ENCODE assay signal across 28 mouse cellular contexts in genomic region chr9:73031421-73031820, GRCm38 (mm10). TPM values are rescaled to one million over a fixed set of nuclear protein-coding genes. Genes with fewer than 3 reads are reported as not detected.
DNase-seq lines count a peak whose midpoint lies in the region; ATAC-seq and TF ChIP-seq lines count a peak whose summit lies in the region.
"Had no signal": no experiment of that assay in that cellular context is flagged by ENCODE, and none has a peak within 500 bp of the region (broad histone marks: within the 10 kb centered on the region; RNA-seq: fewer than 3 reads in every experiment).

No protein-coding gene starts in this region.

- peaks cover 27% of the 10 kb centered on the region; the same call in 1 of the 2 replicates for H3K36me3 ChIP-seq in liver, postnatal 0 days (replicated peaks; ENCODE audit: insufficient read depth, low read length)
- H3K36me3 ChIP-seq in liver, embryonic 11.5 days (ENCODE audit: control insufficient read depth, insufficient read depth, low read length): peaks cover 7% of the 10 kb centered on the region; the same call in 1 of the 2 replicates
- H3K36me3 ChIP-seq in midbrain, embryonic 16.5 days (ENCODE audit: control insufficient read depth, insufficient read depth, low read length): peaks cover 12% of the 10 kb centered on the region

- H3K4me3 ChIP-seq in liver, postnatal 0 days (ENCODE audit: low read depth, low read length): no peak overlapping the region
- no peak overlapping the region for H3K4me3 ChIP-seq in liver, embryonic 11.5 days (ENCODE audit: low read depth, low read length)
- no peak overlapping the region for H3K4me3 ChIP-seq in midbrain, embryonic 16.5 days (ENCODE audit: low read depth, low read length)
- H3K4me3 ChIP-seq: embryonic facial prominence, embryonic 10.5 days; embryonic facial prominence, embryonic 15.5 days; heart, embryonic 10.5 days; heart, embryonic 15.5 days; intestine, embryonic 15.5 days; limb, embryonic 12.5 days; midbrain, embryonic 13.5 days; stomach, embryonic 15.5 days had no signal

- no peak for TF ChIP-seq CTCF in liver, postnatal 0 days (IDR thresholded peaks at IDR 0.05; ENCODE audit: low read depth)

- no peaks in the 10 kb centered on the region for H3K27me3 ChIP-seq in liver, postnatal 0 days (ENCODE audit: insufficient read depth, low read length)
- no peaks in the 10 kb centered on the region for H3K27me3 ChIP-seq in liver, embryonic 11.5 days (replicated peaks; ENCODE audit: control insufficient read depth, insufficient read depth, low read length)
- no peaks in the 10 kb centered on the region for H3K27me3 ChIP-seq in midbrain, embryonic 16.5 days (ENCODE audit: control insufficient read depth, insufficient read depth, low read depth, low read length)
- H3K27me3 ChIP-seq: embryonic facial prominence, embryonic 15.5 days; heart, embryonic 15.5 days; intestine, embryonic 15.5 days; limb, embryonic 12.5 days; megakaryocyte, embryonic 14.5 days; midbrain, embryonic 13.5 days; Patski; stomach, embryonic 15.5 days had no signal

- H3K4me1 ChIP-seq in liver, postnatal 0 days (ENCODE audit: insufficient read depth): no peaks in the 10 kb centered on the region
- H3K4me1 ChIP-seq in liver, embryonic 11.5 days (replicated peaks; ENCODE audit: control insufficient read depth, insufficient read depth, low read length): no peaks in the 10 kb centered on the region
- no peaks in the 10 kb centered on the region for H3K4me1 ChIP-seq in midbrain, embryonic 16.5 days (ENCODE audit: control insufficient read depth, insufficient read depth, low read length)
- H3K4me1 ChIP-seq: embryonic facial prominence, embryonic 15.5 days; intestine, embryonic 15.5 days; midbrain, embryonic 13.5 days; stomach, embryonic 15.5 days had no signal

- no peak for ATAC-seq in liver, postnatal 0 days
- ATAC-seq in liver, embryonic 11.5 days (replicated peaks; ENCODE audit: low FRiP score): no peak
- ATAC-seq in midbrain, embryonic 16.5 days: no peak
- ATAC-seq: forebrain, embryonic 14.5 days; hindbrain, postnatal 0 days; intestine, embryonic 15.5 days; midbrain, embryonic 13.5 days; Patski had no signal

- 69% methylated on average over 4 of the region's 4 CpGs for WGBS in liver, postnatal 0 days (ENCODE audit: insufficient replicate concordance)
- WGBS in liver, embryonic 11.5 days: 59% methylated on average over 4 of the region's 4 CpGs
- WGBS in midbrain, embryonic 16.5 days: 77% methylated on average over 4 of the region's 4 CpGs

- no peaks in the 10 kb centered on the region for H3K9me3 ChIP-seq in liver, postnatal 0 days (ENCODE audit: low read length)
- no peaks in the 10 kb centered on the region for H3K9me3 ChIP-seq in liver, embryonic 11.5 days (ENCODE audit: control insufficient read depth, low read length)
- H3K9me3 ChIP-seq in midbrain, embryonic 16.5 days (replicated peaks; ENCODE audit: control insufficient read depth, low read length, poor library complexity, severe bottlenecking): no peaks in the 10 kb centered on the region
- H3K9me3 ChIP-seq: embryonic facial prominence, embryonic 10.5 days; embryonic facial prominence, embryonic 15.5 days; G1E; heart, embryonic 10.5 days; heart, embryonic 15.5 days; intestine, embryonic 15.5 days; limb, embryonic 12.5 days; megakaryocyte, embryonic 14.5 days; midbrain, embryonic 13.5 days; stomach, embryonic 15.5 days had no signal

- no peak overlapping the region for H3K9ac ChIP-seq in liver, postnatal 0 days (replicated peaks)
- no peak overlapping the region for H3K9ac ChIP-seq in liver, embryonic 11.5 days (ENCODE audit: low read depth, low read length)
- H3K9ac ChIP-seq in midbrain, embryonic 16.5 days (ENCODE audit: low read depth, low read length): no peak overlapping the region
- H3K9ac ChIP-seq: embryonic facial prominence, embryonic 15.5 days; heart, embryonic 15.5 days; intestine, embryonic 15.5 days; limb, embryonic 12.5 days; midbrain, embryonic 13.5 days; stomach, embryonic 15.5 days had no signal

- no peak for DNase-seq in liver, postnatal 0 days
- no peak for DNase-seq in liver, embryonic 11.5 days (ENCODE audit: low spot score)
- peak; percentile 53 for DNase-seq in cerebellum, adult 8-10 months
- peak; percentile 51 to 65 for DNase-seq in cerebellum, postnatal 36 days
- DNase-seq in thymus, postnatal 14 days: no peak
- no peak for DNase-seq in heart, adult 11 months
- DNase-seq: adrenal gland, postnatal 10 days; gastrocnemius, postnatal 14 days; kidney, adult 2 months; layer of hippocampus, adult 9-11 months; lung, postnatal 36 days; right cerebral cortex, postnatal 14 days; thymus, postnatal 25 days had no signal

- no peak overlapping the region for H3K4me2 ChIP-seq in liver, postnatal 0 days (ENCODE audit: low read depth, low read length)
- no peak overlapping the region; the same call in 1 of the 2 replicates for H3K4me2 ChIP-seq in liver, embryonic 11.5 days
- no peak overlapping the region for H3K4me2 ChIP-seq in midbrain, embryonic 16.5 days (ENCODE audit: low read length)
- H3K4me2 ChIP-seq: embryonic facial prominence, embryonic 15.5 days; heart, embryonic 15.5 days; intestine, embryonic 15.5 days; limb, embryonic 12.5 days; midbrain, embryonic 13.5 days; stomach, embryonic 15.5 days had no signal

- 0 out of 2 replicates have a peak overlapping the region, but pooled peaks have one; percentile 22 for H3K27ac ChIP-seq in liver, postnatal 0 days (ENCODE audit: low read depth)
- no peak overlapping the region for H3K27ac ChIP-seq in liver, embryonic 11.5 days (ENCODE audit: low read depth, low read length)
- no peak overlapping the region for H3K27ac ChIP-seq in midbrain, embryonic 16.5 days (ENCODE audit: low read length)
- H3K27ac ChIP-seq: embryonic facial prominence, embryonic 10.5 days; embryonic facial prominence, embryonic 15.5 days; heart, embryonic 10.5 days; heart, embryonic 15.5 days; hindbrain, postnatal 0 days; intestine, embryonic 15.5 days; kidney, postnatal 0 days; limb, embryonic 12.5 days; midbrain, embryonic 13.5 days; stomach, embryonic 15.5 days had no signal

- no peak for TF ChIP-seq EP300 in liver, postnatal 0 days (IDR thresholded peaks at IDR 0.05; ENCODE audit: low read depth)

RNA-seq across cellular contexts. Expression of gene Pigb, which starts 8.8 kb away (rescaled TPM):
- 2.9 and 3.1 TPM in 2 replicates for polyA plus RNA-seq in liver, postnatal 0 days (2015; fragmentation: Nextera tagmentation; extraction: Ambion mirVana)
- 17.1 and 21.0 TPM in 2 replicates for polyA plus RNA-seq in liver, embryonic 11.5 days (2014; fragmentation: Nextera tagmentation; extraction: Ambion mirVana)
- 14.9 and 18.6 TPM in 2 replicates for polyA plus RNA-seq in midbrain, embryonic 16.5 days (2015; fragmentation: Nextera tagmentation; extraction: Ambion mirVana)

RNA-seq across cellular contexts. Expression of gene Rab27a, which starts 13.2 kb away (rescaled TPM):
- polyA plus RNA-seq in liver, postnatal 0 days (2015; fragmentation: Nextera tagmentation; extraction: Ambion mirVana): 5.7 and 7.0 TPM in 2 replicates
- polyA plus RNA-seq in liver, embryonic 11.5 days (2014; fragmentation: Nextera tagmentation; extraction: Ambion mirVana): 3.0 and 3.5 TPM in 2 replicates
- polyA plus RNA-seq in midbrain, embryonic 16.5 days (2015; fragmentation: Nextera tagmentation; extraction: Ambion mirVana): 3.3 and 3.6 TPM in 2 replicates

RNA-seq across cellular contexts. Expression of gene Ccpg1, which starts 46.2 kb away (rescaled TPM):
- 14.6 and 15.2 TPM in 2 replicates for polyA plus RNA-seq in liver, postnatal 0 days (2015; fragmentation: Nextera tagmentation; extraction: Ambion mirVana)
- polyA plus RNA-seq in liver, embryonic 11.5 days (2014; fragmentation: Nextera tagmentation; extraction: Ambion mirVana): 14.8 and 18.9 TPM in 2 replicates
- 51.8 and 52.3 TPM in 2 replicates for polyA plus RNA-seq in midbrain, embryonic 16.5 days (2015; fragmentation: Nextera tagmentation; extraction: Ambion mirVana)

RNA-seq across cellular contexts. Expression of gene Ccpg1os, which starts 46.2 kb away (rescaled TPM):
- 4.8 and 5.4 TPM in 2 replicates for polyA plus RNA-seq in liver, postnatal 0 days (2015; fragmentation: Nextera tagmentation; extraction: Ambion mirVana)
- polyA plus RNA-seq in liver, embryonic 11.5 days (2014; fragmentation: Nextera tagmentation; extraction: Ambion mirVana): 6.9 and 7.3 TPM in 2 replicates
- polyA plus RNA-seq in midbrain, embryonic 16.5 days (2015; fragmentation: Nextera tagmentation; extraction: Ambion mirVana): 24.2 and 24.9 TPM in 2 replicates

Comparison
In these comparisons a context has a peak if more than half of its experiments do, and no peak if none do; other contexts are left out.
1. DNase-seq: peak in cerebellum, adult 8-10 months (single experiment) and cerebellum, postnatal 36 days (2 of 2); none in liver, postnatal 0 days (single experiment), liver, embryonic 11.5 days (single experiment), thymus, postnatal 14 days (single experiment) and heart, adult 11 months (single experiment).